Mouse (Mus musculus): ENCODE data around the gene Taz. TPM values are rescaled to one million over a fixed set of nuclear protein-coding genes. Genes with fewer than 3 reads are reported as not detected.

The Taz gene
- polyA plus RNA-seq (2017; shearing (Covaris generic)), result 10 to 100 TPM; 42.1 to 51.3 TPM

DNA sequence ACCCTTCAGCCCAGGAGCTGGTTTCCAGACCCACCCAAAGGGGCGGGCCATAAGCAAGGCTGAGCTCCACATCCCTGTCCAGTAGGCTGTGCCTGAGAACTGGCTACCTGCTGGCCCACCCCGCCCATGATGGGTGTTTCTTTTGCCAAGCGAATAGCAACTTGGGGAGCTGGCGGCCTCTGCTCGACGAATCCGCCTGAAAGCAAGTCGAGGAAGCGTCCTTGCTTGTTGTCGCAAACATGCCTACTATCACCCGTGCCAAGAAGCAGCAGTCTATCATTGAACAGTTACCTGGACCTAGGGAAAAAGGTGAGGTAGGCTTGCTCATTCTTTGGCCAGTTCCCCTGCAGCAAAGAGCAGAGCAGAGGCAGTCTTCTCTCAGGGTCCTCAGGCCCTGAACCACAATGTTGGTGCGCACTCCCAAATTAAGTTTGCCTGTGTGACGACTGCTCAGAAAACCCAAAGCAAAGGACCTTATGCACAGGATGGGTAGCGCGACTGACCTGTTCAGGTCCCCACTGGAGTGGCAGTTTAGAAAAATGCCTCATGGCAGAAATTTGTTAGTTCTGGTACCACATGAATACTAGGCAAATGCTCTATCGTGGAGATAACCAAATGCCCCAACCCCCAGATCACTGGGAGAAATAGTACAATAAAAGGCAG, at the start of gene Taz, which contains the start of gene Dnase1l1:
Gene Taz, plus strand, starts transcription at position 181 of the 663 bp plus-strand sequence.
Gene Dnase1l1, minus strand, starts transcription at position 606 of the 663 bp plus-strand sequence.
- ATAC-seq, result peak; percentile 54

GRCm38 (mm10) chrX:74233196-74233595, 48.5 kb upstream of the Taz start:
- ATAC-seq, result no peak

DNA sequence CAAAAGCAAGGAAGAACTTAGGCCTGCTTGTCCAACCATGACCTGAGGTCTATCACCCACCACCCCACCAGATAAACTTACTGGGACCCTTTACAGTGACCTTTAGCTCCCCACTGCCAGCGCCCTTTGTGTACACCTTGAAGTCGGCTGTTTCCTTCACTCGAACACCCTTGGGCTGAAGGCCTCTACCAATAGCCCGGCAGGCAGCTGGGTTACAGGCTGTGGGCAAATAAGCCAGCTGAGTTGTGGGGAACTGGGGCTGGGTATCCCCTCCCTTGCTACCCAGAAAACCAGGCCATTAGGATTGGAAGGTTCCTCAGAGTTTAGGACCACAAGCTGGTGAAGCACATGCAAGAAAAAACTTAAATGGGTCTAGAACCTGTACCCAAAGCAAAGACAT, 41.4 kb upstream of the Taz start:
- ATAC-seq, result no peak

GRCm38 (mm10) chrX:74243396-74243795, 38.3 kb upstream of the Taz start:
- ATAC-seq, result no peak

- peak; percentile 69 for ATAC-seq
Observed at GRCm38 (mm10) chrX:74243807-74244206, 37.9 kb upstream of the Taz start.

DNA sequence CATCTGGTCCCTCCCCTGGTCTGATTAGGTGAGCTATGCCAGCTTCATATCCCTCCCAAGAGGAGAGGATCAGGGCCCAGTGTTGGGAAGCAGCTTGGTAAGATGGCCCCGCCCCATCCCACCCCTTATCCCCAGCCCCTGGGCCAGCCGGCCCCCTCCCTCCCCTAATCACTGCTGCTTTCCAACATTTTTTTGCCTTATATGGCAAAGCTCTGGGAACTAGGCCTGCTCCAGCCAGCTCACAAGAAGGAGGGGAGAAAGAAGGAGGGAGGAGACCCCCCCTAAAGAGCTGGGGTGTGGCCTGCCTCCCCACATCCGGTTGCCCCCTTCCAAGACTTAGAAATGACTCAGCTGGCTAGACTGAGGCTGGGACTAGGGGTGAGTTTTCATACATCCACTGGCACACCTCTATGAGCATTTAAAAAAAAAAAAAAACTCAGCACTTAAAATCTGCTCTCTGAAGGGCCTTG, 37.1 kb upstream of the Taz start:
- ATAC-seq, result no peak

DNA sequence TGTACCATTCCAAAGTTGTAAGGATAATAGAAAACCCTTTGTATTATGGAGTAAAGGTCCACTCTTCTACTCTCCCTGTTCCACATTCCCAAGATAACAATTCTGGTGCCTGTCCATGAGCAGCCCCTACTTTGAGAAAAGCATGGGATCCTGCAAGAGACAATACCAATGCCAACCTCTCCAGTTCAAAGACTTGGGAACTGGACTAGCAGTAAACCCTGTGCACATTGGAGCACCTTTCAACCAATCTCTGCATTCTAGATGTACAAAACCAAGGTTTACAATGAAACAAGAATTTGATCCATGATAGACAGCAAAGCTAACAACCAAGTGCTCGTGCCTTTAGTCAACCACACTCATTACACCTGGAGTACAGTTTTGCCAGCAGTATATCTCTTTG, 36.6 kb upstream of the Taz start:
- no peak for ATAC-seq

DNA sequence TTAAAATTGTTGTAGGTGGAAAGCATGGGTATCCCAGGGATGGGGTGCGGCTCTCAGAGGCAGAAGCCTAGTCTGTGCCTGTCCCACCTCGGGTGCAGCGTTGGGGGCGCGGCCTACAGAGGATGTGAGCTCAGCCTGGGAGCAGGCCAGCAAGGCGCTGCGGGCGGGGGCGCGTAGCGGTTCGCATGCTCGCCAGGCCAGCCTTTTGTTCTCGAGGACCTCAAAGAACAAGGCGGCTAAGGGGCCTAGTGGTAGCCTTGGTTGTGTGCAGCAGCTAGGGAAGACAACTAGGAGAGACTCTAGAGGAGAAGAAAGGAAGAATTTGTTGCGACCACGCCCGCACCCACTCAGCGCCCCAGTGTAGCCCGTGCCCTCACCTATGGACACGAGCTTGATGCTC, 36.0 kb upstream of the Taz start:
- ATAC-seq, result peak; percentile 38

DNA sequence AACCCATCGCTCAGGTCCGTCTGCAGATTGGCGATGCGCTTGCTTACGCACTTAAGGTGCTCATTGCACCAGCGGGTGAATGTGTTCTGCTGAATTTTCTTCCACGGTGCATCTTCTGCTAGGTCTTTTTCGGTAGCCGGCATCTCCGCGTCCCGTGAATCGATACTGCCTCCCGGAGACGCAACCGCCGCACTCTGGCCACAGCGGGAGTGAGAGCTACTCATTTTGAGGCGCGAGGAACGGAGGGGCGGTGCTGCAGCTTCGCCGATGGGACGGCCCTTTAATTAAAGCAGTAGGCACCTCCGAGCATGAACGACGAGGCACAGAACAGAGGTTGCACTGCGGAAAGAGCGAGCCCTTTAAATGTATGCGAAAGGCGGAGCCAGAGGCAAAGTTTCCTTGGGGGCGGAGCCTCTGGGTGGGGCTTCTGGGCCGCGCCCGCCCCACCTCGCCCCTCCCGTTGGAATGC, 35.5 kb upstream of the Taz start:
- ATAC-seq, result peak; percentile 58

DNA sequence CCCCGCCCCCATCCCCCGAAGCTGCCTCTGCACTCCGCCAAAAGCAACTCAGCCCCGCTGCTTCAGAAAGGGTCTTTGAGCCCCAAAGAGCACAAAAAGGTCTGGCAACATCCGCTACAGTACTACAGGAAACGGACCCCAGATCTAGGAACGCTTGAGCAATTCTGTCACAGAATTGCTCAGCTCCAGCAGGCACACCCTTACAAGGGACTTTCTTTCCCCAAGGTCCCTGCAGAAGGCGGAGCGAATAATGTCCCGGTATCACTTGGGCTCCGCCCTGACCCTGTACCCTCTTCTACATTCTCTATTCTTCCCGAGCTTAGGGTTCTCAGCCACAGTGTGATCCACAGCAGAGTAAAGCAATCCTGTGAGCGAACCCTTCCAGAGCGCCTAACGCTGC, 35.0 kb upstream of the Taz start:
- ATAC-seq, result peak; percentile 3

DNA sequence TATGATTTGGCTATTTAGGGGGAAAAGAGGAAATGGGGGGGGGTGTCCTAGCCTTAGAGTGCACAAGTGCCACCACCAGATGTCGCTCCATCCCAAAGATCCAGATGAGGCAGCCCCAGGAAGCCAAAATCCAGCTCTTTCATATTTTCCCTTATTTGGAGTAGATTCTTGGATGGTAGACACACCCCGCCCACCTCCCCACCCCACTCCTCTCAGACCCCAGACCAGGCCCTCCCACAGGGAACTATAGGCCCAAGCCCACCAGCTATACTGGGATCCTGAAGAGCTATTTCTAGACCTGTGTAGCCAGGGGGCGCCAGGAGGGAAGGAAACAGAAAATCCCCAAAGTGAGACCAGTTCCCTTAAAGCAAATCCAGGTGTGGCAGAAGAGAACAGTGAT, 33.1 kb upstream of the Taz start:
- ATAC-seq, result no peak

DNA sequence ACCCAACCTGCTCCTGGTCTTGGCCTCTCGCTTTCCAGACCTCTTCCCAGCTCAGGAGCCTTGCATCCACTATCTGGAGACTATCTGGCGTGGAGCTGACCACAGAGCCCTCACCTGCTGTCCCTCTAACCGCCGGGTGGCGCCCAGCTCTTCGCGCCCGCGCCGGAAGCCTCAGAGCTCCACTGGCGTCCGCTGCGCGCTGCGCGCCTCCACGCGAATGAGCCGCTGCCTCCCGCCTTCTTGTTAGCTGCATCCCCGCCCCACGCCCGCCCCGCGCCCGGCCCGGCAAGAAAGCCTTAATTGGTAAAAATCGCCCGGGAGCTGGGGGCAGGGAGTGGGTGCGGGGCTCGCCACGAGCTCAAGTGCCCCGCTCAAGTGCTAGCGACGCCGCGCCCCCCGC, 32.1 kb upstream of the Taz start, which contains the start of gene Flna:
Gene Flna, minus strand, starts transcription at position 206 of the 400 bp plus-strand sequence.
- ATAC-seq, result no peak

GRCm38 (mm10) chrX:74254153-74254887, 27.4 kb upstream of the Taz start, which contains the start of gene Emd:
Gene Emd (plus strand): TSS chrX:74254687.
- peak; percentile 93 for ATAC-seq

DNA sequence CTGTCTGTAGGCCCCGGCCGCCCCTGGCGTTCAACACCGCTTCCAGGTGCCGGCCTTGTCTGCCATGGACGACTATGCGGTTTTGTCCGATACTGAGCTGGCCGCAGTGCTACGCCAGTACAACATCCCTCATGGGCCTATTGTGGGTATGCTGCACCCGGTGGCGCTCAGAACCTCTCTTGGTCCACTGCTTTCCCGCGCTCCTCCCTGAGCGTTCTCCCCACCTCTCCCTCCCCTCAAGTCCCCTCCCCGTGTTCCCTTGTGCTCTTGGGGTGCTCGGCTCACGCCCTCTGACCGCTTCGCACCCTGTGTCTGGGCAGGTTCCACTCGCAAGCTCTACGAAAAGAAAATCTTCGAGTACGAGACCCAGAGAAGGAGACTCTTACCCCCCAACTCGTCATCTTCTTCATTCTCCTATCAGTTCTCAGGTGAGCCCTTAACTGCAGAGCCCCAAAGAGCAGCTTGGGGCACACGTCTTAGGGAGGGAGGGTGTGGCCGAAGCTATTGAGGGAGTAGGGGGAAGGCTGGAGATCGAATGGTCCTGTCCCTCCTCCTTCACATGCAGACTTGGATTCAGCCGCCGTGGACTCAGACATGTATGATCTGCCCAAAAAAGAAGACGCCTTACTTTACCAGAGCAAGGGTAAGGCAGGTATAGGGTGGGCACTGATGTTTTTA, 26.7 kb upstream of the Taz start:
- no peak for ATAC-seq

GRCm38 (mm10) chrX:74257746-74258145, 24.0 kb upstream of the Taz start:
- no peak for ATAC-seq

DNA sequence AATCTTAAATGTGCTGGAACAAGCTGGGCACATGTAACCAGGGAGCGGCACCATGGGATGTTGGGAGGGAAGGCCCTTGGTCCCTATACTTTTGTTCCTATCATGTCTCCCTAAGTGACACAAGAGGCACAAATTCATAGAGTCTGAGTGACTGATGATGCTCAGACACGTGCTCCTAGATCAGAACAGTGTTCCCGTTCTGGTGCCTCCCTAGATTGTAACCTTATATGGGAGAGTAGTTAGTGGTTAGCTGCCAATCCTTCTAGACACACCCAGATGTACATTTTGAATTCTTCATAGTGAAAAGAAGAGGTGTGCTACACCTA, 12.0 kb upstream of the Taz start:
- ATAC-seq, result no peak

DNA sequence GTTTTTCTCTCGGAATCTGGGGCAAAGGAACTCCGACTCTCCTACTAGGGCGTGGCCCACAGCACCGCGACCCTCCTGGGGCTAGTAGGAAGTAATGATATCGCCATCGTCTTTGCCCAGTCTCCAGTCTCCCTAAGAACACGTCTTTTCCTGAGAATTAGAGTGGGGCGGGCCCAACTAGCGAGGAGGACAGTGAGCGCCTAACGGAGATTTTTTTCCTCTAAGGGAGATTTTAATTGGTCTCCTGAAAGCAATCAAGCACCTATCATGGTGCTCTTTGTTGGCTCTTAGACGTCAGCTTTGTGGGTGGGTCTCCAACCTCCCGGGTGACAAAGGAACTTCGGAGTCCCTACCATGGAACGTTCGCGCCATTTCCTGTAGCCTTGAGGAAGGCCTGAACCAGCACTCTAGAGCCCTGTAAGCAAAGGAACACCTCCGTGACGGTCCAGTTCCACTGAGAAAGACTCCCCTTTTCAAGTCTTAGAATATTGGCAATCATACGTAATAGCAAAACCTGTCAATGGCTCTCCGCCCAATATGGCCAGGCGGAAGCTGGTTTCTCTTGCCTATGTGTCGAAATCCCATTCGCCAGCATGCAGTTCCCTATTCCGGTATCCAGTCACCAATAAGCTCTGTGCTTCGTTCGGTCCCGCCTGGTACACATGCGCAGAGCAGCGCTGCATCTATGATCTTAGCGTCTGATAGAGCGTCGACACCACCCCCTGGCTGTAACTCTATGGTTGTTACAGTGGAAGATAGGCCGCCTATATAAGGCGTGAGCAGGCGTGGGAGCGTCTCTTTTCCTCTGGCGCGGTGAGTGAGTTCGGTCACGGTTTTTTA, 11.4 kb upstream of the Taz start, which contains the start of gene Rpl10:
Gene Rpl10, plus strand, starts transcription at position 751 of the 840 bp plus-strand sequence.
- ATAC-seq, result peak; percentile 81

DNA sequence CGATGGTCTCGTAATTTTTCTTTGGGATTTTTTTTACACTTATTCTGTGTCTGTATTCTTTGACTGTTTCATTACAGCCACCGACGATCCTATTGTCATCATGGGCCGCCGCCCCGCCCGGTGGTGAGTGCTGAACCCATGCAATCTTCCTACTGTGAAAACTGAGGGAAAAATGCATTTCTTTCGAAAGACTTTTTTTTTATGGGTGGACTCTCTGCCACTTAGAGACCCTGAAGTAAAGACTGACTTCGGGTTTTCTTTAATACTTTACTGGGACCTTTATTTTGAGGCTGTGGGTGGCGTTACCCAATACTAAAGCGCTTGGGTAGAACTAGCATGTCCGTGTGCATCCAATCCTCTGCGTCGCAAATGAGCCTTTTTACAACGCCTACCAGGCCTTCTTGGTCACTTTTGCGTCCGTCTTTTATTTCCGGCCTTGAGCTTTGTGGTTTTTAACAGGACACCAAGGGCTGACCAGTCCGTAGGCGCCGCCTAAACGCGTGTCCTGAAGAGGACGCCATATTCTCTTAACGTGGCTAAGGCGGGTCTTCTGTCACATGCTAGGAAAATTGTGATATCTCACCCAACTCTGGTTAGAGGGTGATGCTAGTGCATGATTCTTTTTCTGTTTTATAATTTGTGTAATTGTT, 10.7 kb upstream of the Taz start:
- ATAC-seq, result no peak

- ATAC-seq, result no peak
Observed at GRCm38 (mm10) chrX:74273422-74274322, 8.0 kb upstream of the Taz start.

DNA sequence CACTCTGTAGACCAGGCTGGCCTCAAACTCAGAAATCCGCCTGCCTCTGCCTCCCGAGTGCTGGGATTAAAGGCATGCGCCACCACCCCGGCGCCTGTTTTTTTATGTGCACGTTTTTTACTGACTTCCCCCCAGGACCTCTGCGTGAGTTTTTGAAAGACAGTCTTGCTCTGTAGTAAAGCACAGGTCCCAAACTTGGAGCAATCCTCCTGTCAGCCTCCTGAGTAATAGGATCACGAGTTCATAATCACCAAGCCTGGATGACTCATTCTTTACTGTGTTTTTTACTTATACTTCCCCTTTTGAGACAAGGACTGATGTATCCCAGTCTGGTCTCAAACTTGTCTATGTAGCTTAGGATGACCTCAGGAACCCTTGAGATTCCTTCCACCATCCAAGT, 3.8 kb upstream of the Taz start:
- no peak for ATAC-seq

Measured in activated CD4-positive, CD25-positive, alpha-beta regulatory T cell, adult 4 months (primary cell).